Mouse (Mus musculus) G1E (cell line): ENCODE measurements at regions not wholly inside any gene's neighbourhood (a gene's known extent, or its start where the extent isn't known, plus 50 kb on each side); places are given as distances from the start of the nearest gene placed in this dataset.

ENCODE experiments used
- CTCF ChIP-seq: IDR thresholded peaks from 2 replicates; pipeline ENCODE4 v1.5.1; 2012; ENCODE audit warnings: low read depth, low read length, inconsistent platforms, mixed read lengths
- GATA1 ChIP-seq: IDR thresholded peaks from 2 replicates; pipeline ENCODE4 v1.6.1; 2012; ENCODE audit warnings: borderline replicate concordance, low read length, inconsistent platforms, mixed read lengths
- GATA2 ChIP-seq: IDR thresholded peaks from 2 replicates; pipeline ENCODE4 v1.6.1; 2012; ENCODE audit warnings: low read depth, low read length, inconsistent platforms, borderline replicate concordance
- POLR2AphosphoS5 ChIP-seq: IDR thresholded peaks from 2 replicates; pipeline ENCODE4 v1.6.1; 2012; ENCODE audit warnings: low read depth, low read length, inconsistent platforms; ENCODE audit not compliant: insufficient replicate concordance

DNA sequence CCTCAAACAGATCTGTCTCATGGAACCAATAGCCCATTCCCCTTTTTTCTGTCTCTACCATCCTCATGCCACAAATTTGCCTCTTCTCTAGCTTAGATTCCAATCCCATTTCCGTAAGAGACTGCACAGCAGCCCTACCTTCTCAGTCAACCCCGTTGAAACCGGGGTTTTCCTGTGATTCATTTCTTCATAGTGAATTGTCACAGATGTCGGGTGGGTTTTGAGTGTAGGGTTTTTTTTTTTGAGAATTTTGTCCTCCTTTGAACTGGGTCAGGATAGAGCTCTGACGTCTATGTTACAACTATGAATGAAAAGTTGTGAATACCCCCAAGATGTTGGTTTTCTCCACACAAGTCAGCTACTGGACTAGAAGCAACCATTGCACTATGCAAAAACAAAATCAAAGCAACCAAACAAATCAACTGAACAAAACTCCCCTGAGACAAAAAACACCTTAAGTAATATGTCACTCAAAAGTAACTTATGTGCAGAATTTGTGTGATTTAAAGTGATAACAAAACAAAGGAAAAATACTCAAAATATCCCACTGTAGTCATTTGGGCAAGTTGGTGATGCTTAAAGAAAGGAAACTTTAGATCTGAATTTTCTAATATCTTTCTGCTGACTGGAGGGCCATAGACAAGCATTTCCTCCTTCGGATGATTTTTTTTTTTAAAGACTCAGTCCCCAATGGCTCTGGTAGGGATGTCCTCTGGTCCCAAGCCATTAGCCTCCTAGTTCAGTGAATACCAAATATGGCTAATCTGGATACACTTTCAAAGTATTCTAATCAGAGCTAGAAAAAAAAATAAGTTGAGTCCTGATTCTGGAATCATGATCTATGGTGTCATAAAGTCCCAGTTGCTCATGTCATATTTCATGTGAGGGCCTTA is 120.7 kb upstream of the Tet2 start:
- TF ChIP-seq CTCF (no peak), GATA1 (no peak), GATA2 (no peak), POLR2AphosphoS5 (no peak)
